Mouse (Mus musculus) large intestine, adult 2 months (tissue): ENCODE measurements around the gene A630095E13Rik. TPM values are rescaled to one million over a fixed set of nuclear protein-coding genes. Genes with fewer than 3 reads are reported as not detected.
"Not testable (repeated sequence)": the region's sequence is repeated elsewhere in the genome, so short reads cannot be mapped to it uniquely, and the experiment has no call there.

Experiments
- DNase-seq: peaks from one replicate; pipeline ENCODE4 v3.0.0-alpha.2; 2012; ENCODE audit warnings: low read depth, low spot score
- WGBS: fragments of 180-500 bp; shearing (Covaris S2); methylation state at CpG from one replicate; pipeline ENCODE4 v1.1.7; 2018; 5-methylcytosine and 5-hydroxymethylcytosine counted together
- polyA plus RNA-seq: library from polyadenylated mRNA; depleted of rRNA; stranded (reverse); fragments of >200 nt; gene quantifications from 2 replicates; pipeline ENCODE4 v1.2.3, GENCODE M21; 2012; rRNA removed

Gene A630095E13Rik
- not detected in 2 replicates for polyA plus RNA-seq

DNA sequence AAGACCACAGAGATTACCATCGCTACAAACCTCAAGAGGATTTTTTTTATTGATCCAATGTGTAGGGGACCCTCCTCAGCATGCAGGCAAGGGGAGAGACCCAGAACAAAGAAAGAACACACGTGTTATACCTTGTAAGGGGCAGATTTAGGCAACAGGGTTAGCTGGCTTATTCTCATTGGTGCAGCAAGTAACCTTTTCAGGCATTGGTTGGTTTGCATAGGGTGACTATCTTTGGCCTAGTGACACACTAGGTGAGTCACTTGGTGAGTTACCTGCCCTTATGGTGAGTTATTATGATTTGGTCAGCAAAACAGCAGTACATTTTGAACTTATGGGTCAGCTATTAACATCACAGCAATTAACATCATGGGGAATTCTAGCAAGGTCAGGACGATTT, at the start of gene A630095E13Rik:
Gene A630095E13Rik, minus strand, starts transcription at position 101 of the 400 bp plus-strand sequence.
- WGBS, result 61% methylated on average over 3 of the region's 3 CpGs
- DNase-seq, result not testable (repeated sequence)

DNA sequence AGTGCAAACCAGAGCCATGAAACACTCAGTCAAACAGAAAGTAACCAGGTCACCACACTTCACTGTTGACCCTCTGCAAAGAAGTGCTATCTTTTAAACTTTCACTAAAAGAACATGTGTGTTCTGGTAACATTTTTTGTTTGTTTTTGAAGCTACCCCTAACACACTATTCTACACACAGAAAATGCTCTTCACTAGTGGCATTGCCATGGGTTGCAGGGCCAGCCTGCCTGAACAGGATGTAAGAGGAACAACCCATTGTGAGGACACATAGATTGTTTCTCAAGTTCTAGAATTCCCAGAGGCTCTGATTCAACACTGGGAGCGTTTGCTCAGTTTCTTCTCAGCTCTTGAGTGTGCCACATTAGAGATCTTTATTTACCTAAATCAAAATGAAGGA, 49.7 kb upstream of the A630095E13Rik start, which contains the start of gene Acrv1:
Gene Acrv1, plus strand, starts transcription at position 301 of the 400 bp plus-strand sequence.
- no peak for DNase-seq
- 59% methylated on average over 1 of the region's 1 CpGs for WGBS

DNA sequence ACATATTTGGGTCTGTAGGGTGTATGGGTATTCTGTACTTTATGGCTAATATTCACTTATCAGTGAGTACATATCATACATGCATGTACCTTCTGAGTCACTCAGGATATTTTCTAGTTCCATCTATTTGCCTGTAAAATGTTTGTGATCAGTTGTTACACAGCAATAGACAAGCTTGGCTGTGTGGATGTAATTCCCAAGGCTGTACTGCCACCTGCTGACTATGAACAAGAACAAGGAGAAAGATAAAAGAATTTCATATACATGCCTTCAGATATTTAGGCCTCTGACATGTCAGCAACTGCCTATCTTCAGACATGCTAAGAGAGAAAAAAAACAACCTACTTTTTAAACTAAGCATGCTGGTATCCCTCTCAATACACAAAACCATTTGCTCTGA, 44.2 kb upstream of the A630095E13Rik start:
- DNase-seq, result no peak

DNA sequence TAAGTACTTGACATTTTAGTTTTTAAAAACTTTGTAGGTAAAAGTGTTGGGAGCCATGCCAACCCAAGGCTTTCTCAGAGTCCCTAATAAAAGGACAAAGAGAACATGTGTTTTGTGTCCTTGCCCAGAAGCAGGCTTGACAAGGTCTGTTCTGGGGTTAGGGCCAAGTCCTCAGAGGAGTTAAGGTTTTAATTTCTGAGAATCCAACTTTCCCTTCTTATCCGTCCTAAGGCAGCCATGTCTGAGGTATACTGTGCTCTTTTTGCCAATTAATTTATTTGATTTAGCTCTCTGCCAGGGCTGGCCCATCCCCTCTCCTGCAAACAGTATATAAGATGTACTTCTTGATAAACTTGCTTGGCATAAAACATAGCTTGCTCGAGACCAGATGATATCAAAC, 38.2 kb upstream of the A630095E13Rik start:
- 18% methylated on average over 2 of the region's 2 CpGs for whole genome bisulfite sequencing
- no peak for DNase-seq

Other genes starting within 250 kb of the A630095E13Rik start
- gene Gm7257, start 211.5 kb downstream of the A630095E13Rik start, polyA plus RNA-seq, result not detected in 2 replicates
- gene Gm9513, start 167.7 kb downstream of the A630095E13Rik start, polyA plus RNA-seq, result not detected in 2 replicates
- gene Gm5615, start 101.4 kb downstream of the A630095E13Rik start, polyA plus RNA-seq, result not detected in 2 replicates
- not detected in 2 replicates for gene Gm17689, start 60.7 kb downstream of the A630095E13Rik start, polyA plus RNA-seq
- not detected in 2 replicates for gene Acrv1, start 49.8 kb upstream of the A630095E13Rik start, polyA plus RNA-seq
- gene Chek1, start 83.7 kb upstream of the A630095E13Rik start, polyA plus RNA-seq, result 1.2 and 1.5 TPM in 2 replicates
- 224 and 327 TPM in 2 replicates for gene Stt3a, start 124.3 kb upstream of the A630095E13Rik start, polyA plus RNA-seq
- 48.5 and 51.8 TPM in 2 replicates for gene Ei24, start 154.0 kb upstream of the A630095E13Rik start, polyA plus RNA-seq
- 1.2 TPM in 2 replicates for gene Fez1, start 178.5 kb upstream of the A630095E13Rik start, polyA plus RNA-seq